Mouse (Mus musculus): ENCODE data around the gene Slc39a5. TPM values are rescaled to one million over a fixed set of nuclear protein-coding genes. Genes with fewer than 3 reads are reported as not detected.

Slc39a5 gene
- polyA plus RNA-seq, 1 experiment, result not detected

- Histone ChIP-seq H3K4me3 (ENCODE audit: insufficient read depth, low read length) (no peak overlapping the region), H3K4me1 (ENCODE audit: control insufficient read depth, insufficient read depth, low read length) (peaks cover 4% of the 10 kb centered on the region; the same call in 1 of the 2 replicates), H3K27ac (ENCODE audit: insufficient read depth, low read length) (no peak overlapping the region)
- TF ChIP-seq CTCF (IDR thresholded peaks at IDR 0.05; ENCODE audit: borderline replicate concordance, insufficient read depth, low read length) (no peak), POLR2A (IDR thresholded peaks at IDR 0.05; ENCODE audit: low read depth, low read length) (no peak)
Measured at GRCm38 (mm10) chr10:128370021-128370420, 31.0 kb downstream of the Slc39a5 start.

- Histone ChIP-seq H3K27ac (ENCODE audit: insufficient read depth, low read length) (peak overlapping the region; percentile 63; the same call in 1 of the 2 replicates), H3K4me3 (ENCODE audit: insufficient read depth, low read length) (peak overlapping the region; percentile 27), H3K4me1 (ENCODE audit: control insufficient read depth, insufficient read depth, low read length) (peaks cover 4% of the 10 kb centered on the region; the same call in 1 of the 2 replicates)
- no peak for TF ChIP-seq CTCF (IDR thresholded peaks at IDR 0.05; ENCODE audit: borderline replicate concordance, insufficient read depth, low read length)
- no peak for TF ChIP-seq POLR2A (IDR thresholded peaks at IDR 0.05; ENCODE audit: low read depth, low read length)
Measured at GRCm38 (mm10) chr10:128369599-128369998, 31.4 kb downstream of the Slc39a5 start.

- TF ChIP-seq CTCF (IDR thresholded peaks at IDR 0.05; ENCODE audit: borderline replicate concordance, insufficient read depth, low read length) (no peak), POLR2A (IDR thresholded peaks at IDR 0.05; ENCODE audit: low read depth, low read length) (no peak)
- Histone ChIP-seq H3K4me1 (ENCODE audit: control insufficient read depth, insufficient read depth, low read length) (peaks cover 4% of the 10 kb centered on the region; the same call in 1 of the 2 replicates), H3K4me3 (ENCODE audit: insufficient read depth, low read length) (peak overlapping the region; percentile 27), H3K27ac (ENCODE audit: insufficient read depth, low read length) (peak overlapping the region; percentile 63)
Measured at GRCm38 (mm10) chr10:128369218-128369543, 31.8 kb downstream of the Slc39a5 start.

GRCm38 (mm10) chr10:128368402-128369217 is 32.4 kb downstream of the Slc39a5 start, which contains the start of gene Coq10a:
Coq10a (minus strand) TSS chr10:128368997.
- Histone ChIP-seq H3K27ac (ENCODE audit: insufficient read depth, low read length) (peak within 1 kb of the TSS; percentile 63), H3K4me3 (ENCODE audit: insufficient read depth, low read length) (peak within 1 kb of the TSS; percentile 72), H3K4me1 (ENCODE audit: control insufficient read depth, insufficient read depth, low read length) (peaks cover 4% of the 10 kb centered on the region; the same call in 1 of the 2 replicates)
- no peak for TF ChIP-seq CTCF (IDR thresholded peaks at IDR 0.05; ENCODE audit: borderline replicate concordance, insufficient read depth, low read length)
- TF ChIP-seq POLR2A (IDR thresholded peaks at IDR 0.05; ENCODE audit: low read depth, low read length), result peak; percentile 94

- peaks cover 4% of the 10 kb centered on the region; the same call in 1 of the 2 replicates for H3K4me1 ChIP-seq (ENCODE audit: control insufficient read depth, insufficient read depth, low read length)
- H3K4me3 ChIP-seq (ENCODE audit: insufficient read depth, low read length), result peak overlapping the region; percentile 72
- no peak for TF ChIP-seq CTCF (IDR thresholded peaks at IDR 0.05; ENCODE audit: borderline replicate concordance, insufficient read depth, low read length)
- TF ChIP-seq POLR2A (IDR thresholded peaks at IDR 0.05; ENCODE audit: low read depth, low read length), result no peak; the same call in 1 of the 2 replicates
- peak overlapping the region; percentile 60 for H3K27ac ChIP-seq (ENCODE audit: insufficient read depth, low read length)
Measured at GRCm38 (mm10) chr10:128367899-128368401, 33.1 kb downstream of the Slc39a5 start.

- H3K4me1 ChIP-seq (ENCODE audit: control insufficient read depth, insufficient read depth, low read length), result no peaks in the 10 kb centered on the region
- H3K27ac ChIP-seq (ENCODE audit: insufficient read depth, low read length), result no peak overlapping the region
- no peak overlapping the region for H3K4me3 ChIP-seq (ENCODE audit: insufficient read depth, low read length)
- TF ChIP-seq POLR2A (IDR thresholded peaks at IDR 0.05; ENCODE audit: low read depth, low read length) (no peak), CTCF (IDR thresholded peaks at IDR 0.05; ENCODE audit: borderline replicate concordance, insufficient read depth, low read length) (no peak)
Measured at GRCm38 (mm10) chr10:128362568-128362967, 38.5 kb downstream of the Slc39a5 start.

- Histone ChIP-seq H3K4me1 (ENCODE audit: control insufficient read depth, insufficient read depth, low read length) (no peaks in the 10 kb centered on the region), H3K4me3 (ENCODE audit: insufficient read depth, low read length) (no peak overlapping the region), H3K27ac (ENCODE audit: insufficient read depth, low read length) (no peak overlapping the region)
- TF ChIP-seq CTCF (IDR thresholded peaks at IDR 0.05; ENCODE audit: borderline replicate concordance, insufficient read depth, low read length) (no peak), POLR2A (IDR thresholded peaks at IDR 0.05; ENCODE audit: low read depth, low read length) (no peak)
Measured at GRCm38 (mm10) chr10:128361836-128362235, 39.2 kb downstream of the Slc39a5 start.

- Histone ChIP-seq H3K27ac (ENCODE audit: insufficient read depth, low read length) (no peak overlapping the region), H3K4me1 (ENCODE audit: control insufficient read depth, insufficient read depth, low read length) (no peaks in the 10 kb centered on the region), H3K4me3 (ENCODE audit: insufficient read depth, low read length) (no peak overlapping the region)
- TF ChIP-seq POLR2A (IDR thresholded peaks at IDR 0.05; ENCODE audit: low read depth, low read length) (no peak), CTCF (IDR thresholded peaks at IDR 0.05; ENCODE audit: borderline replicate concordance, insufficient read depth, low read length) (no peak)
Measured at GRCm38 (mm10) chr10:128359226-128359625, 41.8 kb downstream of the Slc39a5 start.

- no peaks in the 10 kb centered on the region for H3K4me1 ChIP-seq (ENCODE audit: control insufficient read depth, insufficient read depth, low read length)
- TF ChIP-seq CTCF (IDR thresholded peaks at IDR 0.05; ENCODE audit: borderline replicate concordance, insufficient read depth, low read length) (no peak), POLR2A (IDR thresholded peaks at IDR 0.05; ENCODE audit: low read depth, low read length) (no peak)
- no peak overlapping the region for H3K4me3 ChIP-seq (ENCODE audit: insufficient read depth, low read length)
- no peak overlapping the region for H3K27ac ChIP-seq (ENCODE audit: insufficient read depth, low read length)
Measured at GRCm38 (mm10) chr10:128358796-128359195, 42.2 kb downstream of the Slc39a5 start.

- no peak overlapping the region for H3K4me3 ChIP-seq (ENCODE audit: insufficient read depth, low read length)
- H3K27ac ChIP-seq (ENCODE audit: insufficient read depth, low read length), result no peak overlapping the region
- peaks cover 12% of the 10 kb centered on the region for H3K4me1 ChIP-seq (ENCODE audit: control insufficient read depth, insufficient read depth, low read length)
- TF ChIP-seq CTCF (IDR thresholded peaks at IDR 0.05; ENCODE audit: borderline replicate concordance, insufficient read depth, low read length), result no peak
- no peak for TF ChIP-seq POLR2A (IDR thresholded peaks at IDR 0.05; ENCODE audit: low read depth, low read length)
Measured at GRCm38 (mm10) chr10:128347541-128347940, 53.5 kb downstream of the Slc39a5 start.

Other genes starting within 250 kb of the Slc39a5 start
- gene Rbms2, start 220.9 kb downstream of the Slc39a5 start, polyA plus RNA-seq (2011; ENCODE audit: insufficient read length, low read depth, missing spikeins), result 167 and 198 TPM in 2 replicates
- 1.1 and 1.2 TPM in 2 replicates for gene Gls2, start 206.8 kb downstream of the Slc39a5 start, polyA plus RNA-seq (2011; ENCODE audit: insufficient read length, low read depth, missing spikeins)
- gene Spryd4, start 189.4 kb downstream of the Slc39a5 start, polyA plus RNA-seq (2011; ENCODE audit: insufficient read length, low read depth, missing spikeins), result 14.5 and 17.6 TPM in 2 replicates
- gene Mip, start 175.4 kb downstream of the Slc39a5 start, polyA plus RNA-seq (2011; ENCODE audit: insufficient read length, low read depth, missing spikeins), result not detected in 2 replicates
- 9.7 and 18.9 TPM in 2 replicates for gene Timeless, start 169.2 kb downstream of the Slc39a5 start, polyA plus RNA-seq (2011; ENCODE audit: insufficient read length, low read depth, missing spikeins)
- 0.30 TPM in 1 of 2 replicates, not detected in the other for gene Apon, start 147.1 kb downstream of the Slc39a5 start, polyA plus RNA-seq (2011; ENCODE audit: insufficient read length, low read depth, missing spikeins)
- not detected in 2 replicates for gene Apof, start 132.6 kb downstream of the Slc39a5 start, polyA plus RNA-seq (2011; ENCODE audit: insufficient read length, low read depth, missing spikeins)
- 34.5 and 35.0 TPM in 2 replicates for gene Stat2, start 130.7 kb downstream of the Slc39a5 start, polyA plus RNA-seq (2011; ENCODE audit: insufficient read length, low read depth, missing spikeins)
- 0.42 TPM in 1 of 2 replicates, not detected in the other for gene Il23a, start 102.5 kb downstream of the Slc39a5 start, polyA plus RNA-seq (2011; ENCODE audit: insufficient read length, low read depth, missing spikeins)
- gene Pan2, start 97.9 kb downstream of the Slc39a5 start, polyA plus RNA-seq (2011; ENCODE audit: insufficient read length, low read depth, missing spikeins), result 10.2 and 14.2 TPM in 2 replicates
- 121 and 145 TPM in 2 replicates for gene Cnpy2, start 78.8 kb downstream of the Slc39a5 start, polyA plus RNA-seq (2011; ENCODE audit: insufficient read length, low read depth, missing spikeins)
- gene Cs, start 63.5 kb downstream of the Slc39a5 start, polyA plus RNA-seq (2011; ENCODE audit: insufficient read length, low read depth, missing spikeins), result 204 and 207 TPM in 2 replicates
- gene Coq10a, start 32.2 kb downstream of the Slc39a5 start, polyA plus RNA-seq (2011; ENCODE audit: insufficient read length, low read depth, missing spikeins), result 20.5 and 24.6 TPM in 2 replicates
- 59.1 and 63.1 TPM in 2 replicates for gene Ankrd52, start 24.1 kb downstream of the Slc39a5 start, polyA plus RNA-seq (2011; ENCODE audit: insufficient read length, low read depth, missing spikeins)
- gene Nabp2, start 10.3 kb upstream of the Slc39a5 start, polyA plus RNA-seq (2011; ENCODE audit: insufficient read length, low read depth, missing spikeins), result 42.0 and 44.9 TPM in 2 replicates
- 42.1 and 45.6 TPM in 2 replicates for gene Rnf41, start 10.4 kb upstream of the Slc39a5 start, polyA plus RNA-seq (2011; ENCODE audit: insufficient read length, low read depth, missing spikeins)
- 100 and 117 TPM in 2 replicates for gene Smarcc2, start 58.0 kb upstream of the Slc39a5 start, polyA plus RNA-seq (2011; ENCODE audit: insufficient read length, low read depth, missing spikeins)
- gene Myl6, start 92.9 kb upstream of the Slc39a5 start, polyA plus RNA-seq (2011; ENCODE audit: insufficient read length, low read depth, missing spikeins), result 2,243 and 2,568 TPM in 2 replicates
- gene Myl6b, start 97.5 kb upstream of the Slc39a5 start, polyA plus RNA-seq (2011; ENCODE audit: insufficient read length, low read depth, missing spikeins), result 9.4 and 10.6 TPM in 2 replicates
- gene Esyt1, start 124.6 kb upstream of the Slc39a5 start, polyA plus RNA-seq (2011; ENCODE audit: insufficient read length, low read depth, missing spikeins), result 75.2 and 83.3 TPM in 2 replicates
- 4.7 and 6.0 TPM in 2 replicates for gene Zc3h10, start 146.5 kb upstream of the Slc39a5 start, polyA plus RNA-seq (2011; ENCODE audit: insufficient read length, low read depth, missing spikeins)
- gene Rpl41, start 148.1 kb upstream of the Slc39a5 start, polyA plus RNA-seq (2011; ENCODE audit: insufficient read length, low read depth, missing spikeins), result 2,862 and 3,188 TPM in 2 replicates
- 146 and 152 TPM in 2 replicates for gene Pa2g4, start 164.8 kb upstream of the Slc39a5 start, polyA plus RNA-seq (2011; ENCODE audit: insufficient read length, low read depth, missing spikeins)
- 0.13 and 0.70 TPM in 2 replicates for gene Erbb3, start 188.4 kb upstream of the Slc39a5 start, polyA plus RNA-seq (2011; ENCODE audit: insufficient read length, low read depth, missing spikeins)
- 1,073 and 1,205 TPM in 2 replicates for gene Rps26, start 225.5 kb upstream of the Slc39a5 start, polyA plus RNA-seq (2011; ENCODE audit: insufficient read length, low read depth, missing spikeins)
- gene Ikzf4, start 244.8 kb upstream of the Slc39a5 start, polyA plus RNA-seq (2011; ENCODE audit: insufficient read length, low read depth, missing spikeins), result 2.3 and 4.8 TPM in 2 replicates

All from embryonic fibroblast, embryonic 13.5 days (primary cell).